Mouse (Mus musculus): ENCODE measurements around the gene Cdc42bpg.

- peak; percentile 56; the same call in 1 of the 2 replicates for TF ChIP-seq EP300 (IDR thresholded peaks at IDR 0.05; ENCODE audit: insufficient read depth, low read depth, low read length)
- TF ChIP-seq CTCF (IDR thresholded peaks at IDR 0.05): no peak
Measured at GRCm38 (mm10) chr19:6299450-6300267, 6.6 kb upstream of the Cdc42bpg start.
